Mouse (Mus musculus) bone marrow macrophage, adult 2 months (primary cell): ENCODE measurements around the gene Rtn4ip1.

ENCODE experiments used
- CTCF ChIP-seq: IDR thresholded peaks from 2 replicates; pipeline ENCODE4 v1.5.1; 2012; ENCODE audit warnings: low read depth, mild to moderate bottlenecking, low read length, moderate library complexity
- POLR2A ChIP-seq: IDR thresholded peaks from 2 replicates; pipeline ENCODE4 v1.6.1; 2012; ENCODE audit warnings: mild to moderate bottlenecking, low read depth, low read length, borderline replicate concordance

DNA sequence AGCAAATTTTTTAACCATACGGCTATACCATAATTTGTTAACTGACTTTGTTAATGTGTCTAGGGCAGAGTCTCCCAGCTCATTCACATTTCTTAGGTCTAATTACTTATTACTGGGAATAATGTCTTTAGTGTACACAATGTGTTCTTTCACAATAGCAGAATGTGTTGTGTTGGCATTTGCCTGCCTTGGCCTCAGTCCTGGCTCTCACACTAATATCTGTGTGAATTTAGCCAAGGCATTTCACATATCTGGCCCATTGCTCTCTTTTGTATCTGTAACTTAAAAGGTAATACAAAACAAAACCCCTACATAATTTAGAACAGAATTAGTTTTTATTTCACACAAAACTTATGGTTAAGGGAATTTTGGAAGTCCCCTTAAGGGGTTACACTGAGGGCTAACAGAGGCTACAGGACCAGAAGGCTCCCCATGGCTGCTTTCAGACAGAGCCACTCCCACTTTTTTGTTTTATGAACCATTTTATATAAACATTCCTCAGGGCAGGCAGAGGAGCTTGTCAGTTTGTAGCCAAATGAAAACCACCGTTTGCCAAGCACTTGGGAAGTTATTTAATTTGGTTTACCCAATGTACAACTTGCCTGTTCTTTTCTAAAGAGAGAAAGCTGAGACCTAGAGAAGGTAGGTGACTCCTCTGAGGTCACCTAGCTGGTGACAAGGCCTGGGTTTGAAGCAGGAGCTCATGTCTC lies 98.7 kb downstream of the Rtn4ip1 start:
- TF ChIP-seq CTCF (no peak), POLR2A (no peak)
